Mouse (Mus musculus) kidney, adult 2 months (tissue): ENCODE results near the gene Cep164. TPM values are rescaled to one million over a fixed set of nuclear protein-coding genes. Genes with fewer than 3 reads are reported as not detected.
A peak's percentile ranks its signal among the peaks of the same experiment; 100 is the strongest.

Source experiments
- DNase-seq: peaks from one replicate; pipeline ENCODE4 v3.0.0; 2021
- H3K27ac ChIP-seq: fragments of 200-500 bp; 2 replicates; pipeline ENCODE4 v1.5.1; 2012; ENCODE audit warnings: low read depth, low read length, control low read depth, inconsistent platforms; ENCODE audit not compliant: insufficient read depth
- H3K27me3 ChIP-seq: fragments of 200-500 bp; replicated peaks from 2 replicates; pipeline ENCODE4 v1.6.1; 2012; ENCODE audit warnings: mild to moderate bottlenecking, moderate library complexity, low read length, inconsistent platforms; ENCODE audit not compliant: control insufficient read depth, insufficient read depth
- H3K36me3 ChIP-seq: fragments of 200-500 bp; 2 replicates; pipeline ENCODE4 v1.6.1; 2012; ENCODE audit warnings: mild to moderate bottlenecking, moderate library complexity, low read length, inconsistent platforms; ENCODE audit not compliant: control insufficient read depth, insufficient read depth
- H3K4me1 ChIP-seq: fragments of 200-500 bp; 2 replicates; pipeline ENCODE4 v1.6.1; 2011; ENCODE audit warnings: low read length; ENCODE audit not compliant: control insufficient read depth, insufficient read depth
- H3K4me3 ChIP-seq: fragments of 200-500 bp; 2 replicates; pipeline ENCODE4 v1.5.1; 2011; ENCODE audit warnings: mild to moderate bottlenecking, low read depth, low read length, control low read depth; ENCODE audit not compliant: insufficient read depth
- CTCF ChIP-seq: fragments of 200-500 bp; conservative IDR thresholded peaks from 2 replicates; pipeline ENCODE4 v1.5.1; 2011; ENCODE audit warnings: low read depth, mild to moderate bottlenecking, control low read depth, low read length, moderate library complexity, mixed read lengths; ENCODE audit not compliant: insufficient read depth, insufficient read length
- POLR2A ChIP-seq: fragments of 200-500 bp; IDR thresholded peaks from one replicate; pipeline ENCODE4 v1.6.1; 2011; ENCODE audit warnings: low read depth, low read length, control low read depth
- WGBS: fragments of 180-500 bp; shearing (Covaris S2); methylation state at CpG from one replicate; pipeline ENCODE4 v1.1.7; 2018; 5-methylcytosine and 5-hydroxymethylcytosine counted together
- polyA plus RNA-seq: library from polyadenylated mRNA; depleted of rRNA; stranded (reverse); fragments of >200 nt; gene quantifications from 2 replicates; pipeline ENCODE4 v1.2.3, GENCODE M21; 2012

The Cep164 gene
- polyA plus RNA-seq, 1 experiment, result 14.6 TPM

GRCm38 (mm10) chr9:45838434-45839138 lies 10.1 kb upstream of the Cep164 start, which contains the start of gene Bace1:
Gene Bace1 (plus strand): TSS chr9:45838580.
- peak within 1 kb of the TSS; percentile 14; the same call in 1 of the 2 replicates for H3K27ac ChIP-seq

DNA sequence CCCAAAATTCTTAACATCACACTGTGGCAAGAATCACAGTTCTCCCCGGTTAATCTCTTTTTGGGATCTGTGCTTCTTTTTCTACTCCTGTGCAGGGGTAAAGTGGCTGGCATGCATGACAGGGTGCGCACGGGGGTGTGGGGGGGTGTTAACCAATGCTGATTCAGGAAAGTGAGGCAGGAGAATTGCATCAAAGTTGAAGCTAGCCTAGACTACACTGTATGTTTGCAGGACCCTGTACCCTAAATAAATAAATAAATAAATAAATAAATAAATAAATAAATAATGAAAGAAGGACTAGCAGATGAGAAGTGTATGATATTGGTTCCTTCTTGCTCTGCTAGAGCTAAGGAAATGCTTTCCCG lies 9.6 kb upstream of the Cep164 start:
- TF ChIP-seq POLR2A (no peak), CTCF (no peak)
- no peak for DNase-seq
- Histone ChIP-seq H3K4me3 (peak overlapping the region; percentile 84), H3K27ac (no peak overlapping the region), H3K27me3 (no peaks in the 10 kb centered on the region), H3K4me1 (peaks cover 9% of the 10 kb centered on the region), H3K36me3 (no peaks in the 10 kb centered on the region)
- 14% methylated on average over 4 of the region's 4 CpGs for WGBS

More at GRCm38 (mm10) chr9:45838434-45839138, 10.1 kb upstream of the Cep164 start, which contains the start of gene Bace1:
- Histone ChIP-seq H3K27me3 (no peaks in the 10 kb centered on the region), H3K4me3 (peak within 1 kb of the TSS; percentile 84), H3K36me3 (no peaks in the 10 kb centered on the region), H3K4me1 (peaks cover 9% of the 10 kb centered on the region)
- peak; percentile 89 for DNase-seq
- 1% methylated on average over 40 of the region's 40 CpGs for WGBS
- TF ChIP-seq CTCF (peak; percentile 25; the same call in 1 of the 2 replicates), POLR2A (peak; percentile 60)

- no peak for TF ChIP-seq POLR2A
- TF ChIP-seq CTCF, result no peak
- H3K27ac ChIP-seq, result no peak overlapping the region
- no peak for DNase-seq
- H3K4me1 ChIP-seq, result no peaks in the 10 kb centered on the region
- no peaks in the 10 kb centered on the region for H3K36me3 ChIP-seq
- no peaks in the 10 kb centered on the region for H3K27me3 ChIP-seq
- H3K4me3 ChIP-seq, result no peak overlapping the region
- WGBS, result 80% methylated on average over 2 of the region's 2 CpGs
These were observed 5.0 kb upstream of the Cep164 start for GRCm38 (mm10) chr9:45833461-45833860.

- DNase-seq, result no peak
- Histone ChIP-seq H3K4me3 (no peak overlapping the region), H3K36me3 (no peaks in the 10 kb centered on the region), H3K27ac (no peak overlapping the region), H3K4me1 (no peaks in the 10 kb centered on the region), H3K27me3 (no peaks in the 10 kb centered on the region)
- 93% methylated on average over 2 of the region's 2 CpGs for WGBS
- no peak for TF ChIP-seq POLR2A
- no peak for TF ChIP-seq CTCF
These were observed 4.4 kb upstream of the Cep164 start for GRCm38 (mm10) chr9:45832898-45833297.

DNA sequence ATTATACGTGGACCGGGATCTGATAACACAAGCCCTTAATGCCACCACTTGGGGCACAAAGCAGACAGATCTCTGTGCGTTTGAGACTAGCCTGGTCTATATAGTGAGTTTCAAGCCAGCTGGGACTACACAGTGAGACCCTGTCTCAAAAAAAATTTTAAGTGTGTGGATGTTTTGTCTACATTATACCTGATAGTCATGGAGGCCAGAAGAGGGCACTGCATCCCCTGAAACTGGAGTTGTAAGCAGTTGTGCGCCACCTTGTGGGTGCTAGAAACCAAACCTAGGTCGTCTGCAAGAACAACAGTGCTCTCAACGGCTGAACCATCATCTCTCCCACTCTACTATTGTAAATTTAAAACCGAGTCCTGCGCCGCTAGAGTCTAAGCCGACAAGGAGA lies 616 bp upstream of the Cep164 start:
- 35% methylated on average over 10 of the region's 10 CpGs for WGBS
- no peak for TF ChIP-seq POLR2A
- TF ChIP-seq CTCF, result peak; percentile 82
- Histone ChIP-seq H3K27ac (no peak overlapping the region), H3K4me1 (no peaks in the 10 kb centered on the region), H3K27me3 (no peaks in the 10 kb centered on the region), H3K36me3 (no peaks in the 10 kb centered on the region), H3K4me3 (no peak overlapping the region)
- DNase-seq, result peak; percentile 84

GRCm38 (mm10) chr9:45827663-45828290 lies 714 bp downstream of the Cep164 start:
- no peak for TF ChIP-seq CTCF
- Histone ChIP-seq H3K36me3 (no peaks in the 10 kb centered on the region), H3K27ac (no peak overlapping the region), H3K4me1 (no peaks in the 10 kb centered on the region), H3K4me3 (peak overlapping the region; percentile 87), H3K27me3 (no peaks in the 10 kb centered on the region)
- DNase-seq, result peak; percentile 4
- WGBS, result 6% methylated on average over 23 of the region's 23 CpGs

DNA sequence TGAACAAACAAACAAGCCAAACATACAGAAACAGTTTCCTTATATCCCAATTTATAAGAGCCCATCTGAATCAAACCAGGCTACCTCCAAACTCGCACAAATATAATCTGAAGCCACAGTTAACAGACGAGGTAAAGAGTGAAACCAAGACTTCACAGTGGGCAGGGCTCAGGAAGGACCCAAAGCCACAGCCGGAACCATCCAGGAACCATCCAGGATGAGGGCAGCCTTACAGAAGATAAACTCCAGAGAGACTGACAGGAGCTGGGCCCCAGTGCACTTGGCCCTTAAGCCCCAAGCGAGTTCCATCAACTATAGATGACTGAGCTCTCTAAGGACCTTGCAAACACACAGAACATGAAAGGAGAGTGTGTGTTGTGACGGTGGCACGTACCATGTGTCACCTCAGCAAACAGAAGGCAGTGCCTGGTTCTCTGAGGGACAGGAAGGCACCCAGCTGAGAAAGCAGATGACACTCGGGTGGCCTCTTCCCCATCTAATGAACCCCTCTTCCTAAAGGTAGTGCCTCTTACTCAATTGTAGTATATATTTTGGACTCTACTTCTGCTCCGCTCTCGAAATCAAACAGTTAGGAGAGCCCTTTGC lies 10.0 kb downstream of the Cep164 start:
- no peaks in the 10 kb centered on the region for H3K36me3 ChIP-seq
- no peak for TF ChIP-seq POLR2A
- no peaks in the 10 kb centered on the region for H3K27me3 ChIP-seq
- H3K4me3 ChIP-seq, result no peak overlapping the region
- WGBS, result 88% methylated on average over 9 of the region's 9 CpGs
- DNase-seq, result no peak
- no peak overlapping the region for H3K27ac ChIP-seq
- no peaks in the 10 kb centered on the region for H3K4me1 ChIP-seq
